Mouse (Mus musculus) frontal cortex, adult 2 months (tissue): ENCODE results near the gene Vtn. TPM values are rescaled to one million over a fixed set of nuclear protein-coding genes. Genes with fewer than 3 reads are reported as not detected.

Source experiments
- DNase-seq, 2 experiments: peaks; one replicate each; pipeline ENCODE4 v3.0.0; 2022; ENCODE audit warnings: low spot score in 1 of 2; ENCODE audit errors: extremely low spot score in 1 of 2
- polyA plus RNA-seq: library from polyadenylated mRNA; depleted of rRNA; stranded (reverse); fragments of >200 nt; gene quantifications from 2 replicates; pipeline ENCODE4 v1.2.3, GENCODE M21; 2012

Vtn gene
- polyA plus RNA-seq, 1 experiment: 199 TPM

- peak in 1 of 2 experiments; percentile 38 for DNase-seq
Observed at GRCm38 (mm10) chr11:78497071-78497541, 1.8 kb upstream of the Vtn start.

- peak; percentile 93 to 97 for DNase-seq
Observed at GRCm38 (mm10) chr11:78497544-78498522, 1.1 kb upstream of the Vtn start, which contains the start of gene Sarm1. Sarm1 (minus strand) TSS chr11:78497754.

- no peak for DNase-seq
Observed at GRCm38 (mm10) chr11:78499543-78499942, 652 bp downstream of the Vtn start.

- no peak for DNase-seq
Observed at GRCm38 (mm10) chr11:78500623-78501202, 1.8 kb downstream of the Vtn start.

GRCm38 (mm10) chr11:78501529-78501928 is 2.6 kb downstream of the Vtn start:
- DNase-seq: no peak

GRCm38 (mm10) chr11:78502909-78503650 is 4.2 kb downstream of the Vtn start, which contains the start of gene Sebox:
Sebox (plus strand) TSS chr11:78503447.
- DNase-seq: peak in 1 of 2 experiments; percentile 37

- DNase-seq: no peak
Observed at GRCm38 (mm10) chr11:78505430-78505829, 6.5 kb downstream of the Vtn start.

- DNase-seq: no peak
Observed at GRCm38 (mm10) chr11:78509148-78509547, 10.3 kb downstream of the Vtn start.

GRCm38 (mm10) chr11:78512025-78512957 is 13.4 kb downstream of the Vtn start, which contains the start of the genes Tmem199 and Poldip2:
Tmem199 (minus strand) TSS chr11:78512172.
Poldip2 (plus strand) TSS chr11:78512193.
- DNase-seq: peak; percentile 81 to 90

GRCm38 (mm10) chr11:78513106-78513790 is 14.4 kb downstream of the Vtn start:
- DNase-seq: no peak

- DNase-seq: no peak
Observed at GRCm38 (mm10) chr11:78515549-78516325, 16.8 kb downstream of the Vtn start.

GRCm38 (mm10) chr11:78518931-78519330 is 20.0 kb downstream of the Vtn start:
- DNase-seq: no peak

- no peak for DNase-seq
Observed at GRCm38 (mm10) chr11:78521880-78522279, 23.0 kb downstream of the Vtn start.

GRCm38 (mm10) chr11:78522481-78522997 is 23.6 kb downstream of the Vtn start:
- DNase-seq: no peak

- DNase-seq: no peak
Observed at GRCm38 (mm10) chr11:78523241-78523955, 24.5 kb downstream of the Vtn start.

- no peak for DNase-seq
Observed at GRCm38 (mm10) chr11:78524838-78525237, 25.9 kb downstream of the Vtn start.

GRCm38 (mm10) chr11:78528714-78529113 is 29.8 kb downstream of the Vtn start:
- DNase-seq: no peak
